Mouse (Mus musculus): ENCODE results near the gene Egfl7.

The Egfl7 gene

DNA sequence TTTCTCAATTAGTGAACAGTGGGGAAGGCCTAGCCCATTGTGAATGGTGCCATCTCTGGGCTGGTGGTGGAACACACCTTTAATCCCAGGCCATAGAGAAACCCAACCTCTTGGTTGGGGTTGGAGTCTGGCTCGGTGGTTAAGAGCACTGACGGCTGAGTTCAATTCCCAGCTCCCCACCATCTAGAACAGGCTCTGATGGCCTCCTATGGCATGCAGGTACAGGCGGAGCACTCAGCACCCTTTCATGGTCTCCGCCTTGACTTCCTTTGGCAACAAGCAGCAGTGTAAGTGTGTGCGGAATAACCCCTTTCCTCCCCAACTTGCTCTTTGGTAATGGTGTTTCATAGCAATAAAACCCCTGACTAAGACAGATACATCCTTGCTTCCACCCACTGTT is 58.8 kb downstream of the Egfl7 start:
- DNase-seq (ENCODE audit: low read depth, low spot score): no peak

DNA sequence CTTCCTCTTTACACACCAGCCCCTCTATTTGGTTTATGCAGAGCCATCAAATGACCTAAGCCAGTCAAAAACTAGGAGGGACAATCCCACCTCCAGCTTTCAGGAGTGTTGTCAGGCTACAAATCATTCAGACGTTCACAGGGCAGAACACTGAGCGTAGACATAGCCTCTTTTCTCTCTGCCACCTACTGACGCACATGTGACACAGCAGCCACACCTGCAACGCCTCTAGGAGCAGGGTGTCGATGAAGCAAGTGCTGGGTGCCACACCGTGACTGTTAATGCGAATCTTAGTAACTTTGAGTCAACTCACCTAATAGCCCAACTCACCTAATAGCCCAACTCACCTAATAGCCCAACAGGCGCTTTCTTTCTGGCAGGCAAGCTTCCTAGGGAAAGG is 59.3 kb downstream of the Egfl7 start:
- DNase-seq (ENCODE audit: low read depth, low spot score): no peak

- peak; percentile 92 for DNase-seq (ENCODE audit: low read depth, low spot score)
Observed at GRCm38 (mm10) chr2:26639838-26640830, 60.3 kb downstream of the Egfl7 start.

DNA sequence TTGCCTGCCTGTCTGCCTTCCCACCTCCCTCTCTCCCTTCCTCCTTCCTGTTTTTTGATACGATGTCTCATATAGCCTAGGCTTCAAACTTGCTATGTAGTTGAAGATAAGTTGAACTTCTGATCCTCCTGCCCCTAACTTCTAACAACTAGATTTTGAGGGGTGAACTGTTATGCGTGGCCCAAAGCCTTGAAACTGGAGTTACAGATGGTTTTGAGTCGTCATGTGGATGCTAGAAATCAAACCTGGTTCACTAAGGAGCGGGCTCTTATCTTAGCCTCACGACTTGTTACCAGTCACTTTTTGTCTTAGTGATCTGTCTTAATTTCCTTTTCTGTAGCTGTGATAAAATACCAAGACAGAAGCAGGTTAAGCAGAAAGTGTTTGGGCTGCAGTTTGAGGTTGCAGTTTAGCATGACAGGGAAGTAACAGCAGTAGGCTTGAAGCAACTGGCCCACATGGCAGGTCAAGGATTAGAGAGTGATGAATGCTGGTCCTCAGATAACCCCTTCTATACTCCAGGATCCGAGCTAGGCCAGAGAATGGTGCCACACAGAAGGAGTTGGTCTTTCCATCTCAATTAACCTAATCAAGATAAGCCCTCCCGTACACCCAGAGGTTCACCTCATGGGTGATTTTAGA is 61.3 kb downstream of the Egfl7 start:
- no peak for DNase-seq (ENCODE audit: low read depth, low spot score)

Data from skeletal muscle tissue, adult 2 months (tissue).